Mouse (Mus musculus): Measurements from ENCODE around the gene Stab1. TPM values are rescaled to one million over a fixed set of nuclear protein-coding genes. Genes with fewer than 3 reads are reported as not detected.

The Stab1 gene
- polyA plus RNA-seq, 1 experiment, result 0.46 TPM

DNA sequence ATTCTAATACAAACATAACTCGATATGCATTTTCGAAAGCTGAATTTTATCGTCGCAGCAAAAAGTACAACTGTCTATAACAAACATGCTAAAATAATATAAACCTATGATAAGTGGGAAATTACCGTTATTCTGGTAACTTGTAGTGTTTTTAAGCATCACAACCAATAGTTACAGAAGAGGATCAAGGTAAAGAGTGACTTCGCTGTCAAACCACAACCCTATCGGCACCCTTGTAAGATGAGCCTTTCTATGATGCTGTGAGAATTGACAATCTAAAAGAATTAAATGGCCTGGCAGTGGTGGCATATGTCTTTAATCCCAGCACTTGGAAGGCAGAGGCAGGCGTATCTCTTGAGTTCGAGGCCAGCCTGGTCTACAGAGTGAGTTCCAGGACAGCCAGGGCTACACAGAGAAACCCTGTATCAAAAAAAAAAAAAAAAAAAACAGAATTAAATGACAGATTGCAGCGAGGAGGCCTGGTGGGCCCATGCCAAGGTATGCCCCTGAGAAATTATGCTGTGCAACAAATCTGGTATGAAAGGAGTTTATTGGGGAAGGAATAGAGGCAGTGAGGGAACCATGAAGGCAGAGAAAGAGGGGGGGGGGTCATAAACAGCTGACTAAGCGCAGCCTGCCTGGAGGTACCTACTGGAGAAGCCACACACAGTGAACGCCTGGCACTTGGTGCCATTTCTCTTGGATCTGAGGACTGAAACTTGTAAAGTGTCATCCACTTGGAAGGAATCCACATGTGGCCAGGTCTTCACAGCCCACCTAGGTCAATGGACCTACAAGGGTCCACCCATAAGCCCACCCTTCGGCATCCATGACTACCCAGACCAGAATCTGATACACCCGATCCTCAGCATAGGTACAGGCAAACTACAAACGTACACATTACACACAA lies 38.9 kb downstream of the Stab1 start:
- H3K4me3 ChIP-seq, result peak overlapping the region; percentile 94
- no peaks in the 10 kb centered on the region for H3K27me3 ChIP-seq (ENCODE audit: control insufficient read depth, insufficient read depth, insufficient read length)
- H3K79me2 ChIP-seq (ENCODE audit: control insufficient read depth, insufficient read depth), result peaks cover 28% of the 10 kb centered on the region
- H3K4me2 ChIP-seq (ENCODE audit: low read depth), result peak overlapping the region; percentile 77
- no peaks in the 10 kb centered on the region for H3K36me3 ChIP-seq (ENCODE audit: control insufficient read depth, insufficient read depth)
- no peak for TF ChIP-seq MYOD1 (IDR thresholded peaks at IDR 0.05; ENCODE audit: control insufficient read depth in 1 of 3, insufficient read length in 2 of 3, low read depth in 2 of 3)
- no peak for TF ChIP-seq POLR2A (IDR thresholded peaks at IDR 0.05; ENCODE audit: insufficient read length, low read depth)
- no peak for TF ChIP-seq TCF12 (IDR thresholded peaks at IDR 0.05; ENCODE audit: insufficient read depth, poor library complexity, severe bottlenecking)
- no peak for TF ChIP-seq SRF (IDR thresholded peaks at IDR 0.05; ENCODE audit: control insufficient read depth, insufficient read length, low read depth)
- no peak for TF ChIP-seq POLR2AphosphoS2 (IDR thresholded peaks at IDR 0.05; ENCODE audit: insufficient read length, low read depth)
- TF ChIP-seq MAX (IDR thresholded peaks at IDR 0.05; ENCODE audit: low read depth), result no peak
- no peak for TF ChIP-seq MYOG (IDR thresholded peaks at IDR 0.05; ENCODE audit: control insufficient read depth in 1 of 3, insufficient read depth in 1 of 3, insufficient read length in 2 of 3, low read depth in 2 of 3)
- TF ChIP-seq E2F4 (IDR thresholded peaks at IDR 0.05; ENCODE audit: insufficient read depth), result no peak
- no peak for TF ChIP-seq REST (IDR thresholded peaks at IDR 0.05; ENCODE audit: insufficient read depth, insufficient read length)
- no peak for TF ChIP-seq USF1 (IDR thresholded peaks at IDR 0.05; ENCODE audit: low read depth)
- no peak for TF ChIP-seq CEBPB (IDR thresholded peaks at IDR 0.05; ENCODE audit: insufficient read depth, poor library complexity, severe bottlenecking)
- TF ChIP-seq TCF3 (IDR thresholded peaks at IDR 0.05; ENCODE audit: insufficient read length, low read depth), result no peak
- peak overlapping the region; percentile 74 for H3ac ChIP-seq (ENCODE audit: control insufficient read depth, insufficient read length)

DNA sequence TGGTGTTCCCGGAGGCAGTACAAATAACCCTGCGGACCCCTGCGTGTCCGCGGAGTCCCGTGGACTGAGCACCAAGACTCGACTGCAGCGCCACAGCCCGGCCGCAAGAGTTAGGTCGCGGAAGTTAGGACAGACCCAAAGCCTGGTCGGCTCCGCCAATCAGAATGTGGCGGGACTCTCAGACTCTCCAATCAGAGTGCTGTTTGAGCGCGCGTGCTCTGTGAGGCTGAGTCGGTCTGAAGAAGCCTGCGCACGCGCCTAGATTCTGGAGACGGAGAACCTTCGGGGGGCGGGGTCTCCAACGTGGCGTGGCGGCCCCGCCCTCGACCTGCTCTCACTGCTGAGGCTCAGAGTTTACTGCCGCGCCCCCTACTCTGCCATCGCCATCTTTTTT lies 39.6 kb downstream of the Stab1 start, which contains the start of gene Smim4:
TSS of gene Smim4 (minus strand) at position 131 of the 394 bp plus-strand sequence.
- Histone ChIP-seq H3K27me3 (ENCODE audit: control insufficient read depth, insufficient read depth, insufficient read length) (no peaks in the 10 kb centered on the region), H3ac (ENCODE audit: control insufficient read depth, insufficient read length) (peak within 1 kb of the TSS; percentile 29), H3K36me3 (ENCODE audit: control insufficient read depth, insufficient read depth) (peaks cover 3% of the 10 kb centered on the region), H3K79me2 (ENCODE audit: control insufficient read depth, insufficient read depth) (peaks cover 28% of the 10 kb centered on the region), H3K4me2 (ENCODE audit: low read depth) (peak within 1 kb of the TSS; percentile 81), H3K4me3 (peak within 1 kb of the TSS; percentile 94)
- TF ChIP-seq TCF12 (IDR thresholded peaks at IDR 0.05; ENCODE audit: insufficient read depth, poor library complexity, severe bottlenecking), result no peak
- no peak for TF ChIP-seq REST (IDR thresholded peaks at IDR 0.05; ENCODE audit: insufficient read depth, insufficient read length)
- TF ChIP-seq MAX (IDR thresholded peaks at IDR 0.05; ENCODE audit: low read depth), result no peak
- TF ChIP-seq POLR2AphosphoS2 (IDR thresholded peaks at IDR 0.05; ENCODE audit: insufficient read length, low read depth), result peak; percentile 88
- TF ChIP-seq USF1 (IDR thresholded peaks at IDR 0.05; ENCODE audit: low read depth), result no peak
- TF ChIP-seq TCF3 (IDR thresholded peaks at IDR 0.05; ENCODE audit: insufficient read length, low read depth), result no peak
- peak; percentile 75 for TF ChIP-seq E2F4 (IDR thresholded peaks at IDR 0.05; ENCODE audit: insufficient read depth)
- TF ChIP-seq POLR2A (IDR thresholded peaks at IDR 0.05; ENCODE audit: insufficient read length, low read depth), result peak; percentile 87
- TF ChIP-seq SRF (IDR thresholded peaks at IDR 0.05; ENCODE audit: control insufficient read depth, insufficient read length, low read depth), result no peak
- no peak for TF ChIP-seq CEBPB (IDR thresholded peaks at IDR 0.05; ENCODE audit: insufficient read depth, poor library complexity, severe bottlenecking)
- no peak for TF ChIP-seq MYOG (IDR thresholded peaks at IDR 0.05; ENCODE audit: control insufficient read depth in 1 of 3, insufficient read depth in 1 of 3, insufficient read length in 2 of 3, low read depth in 2 of 3)

- H3K4me3 ChIP-seq, result peak overlapping the region; percentile 94
- H3K79me2 ChIP-seq (ENCODE audit: control insufficient read depth, insufficient read depth), result peaks cover 28% of the 10 kb centered on the region
- peak overlapping the region; percentile 29 for H3ac ChIP-seq (ENCODE audit: control insufficient read depth, insufficient read length)
- H3K4me2 ChIP-seq (ENCODE audit: low read depth), result peak overlapping the region; percentile 81
- peaks cover 5% of the 10 kb centered on the region for H3K36me3 ChIP-seq (ENCODE audit: control insufficient read depth, insufficient read depth)
- no peaks in the 10 kb centered on the region for H3K27me3 ChIP-seq (ENCODE audit: control insufficient read depth, insufficient read depth, insufficient read length)
- TF ChIP-seq MYOG (IDR thresholded peaks at IDR 0.05; ENCODE audit: control insufficient read depth in 1 of 3, insufficient read depth in 1 of 3, insufficient read length in 2 of 3, low read depth in 2 of 3) (no peak), POLR2AphosphoS2 (IDR thresholded peaks at IDR 0.05; ENCODE audit: insufficient read length, low read depth) (no peak), USF1 (IDR thresholded peaks at IDR 0.05; ENCODE audit: low read depth) (peak; percentile 66), SRF (IDR thresholded peaks at IDR 0.05; ENCODE audit: control insufficient read depth, insufficient read length, low read depth) (no peak), MAX (IDR thresholded peaks at IDR 0.05; ENCODE audit: low read depth) (no peak), REST (IDR thresholded peaks at IDR 0.05; ENCODE audit: insufficient read depth, insufficient read length) (no peak), MYOD1 (IDR thresholded peaks at IDR 0.05; ENCODE audit: control insufficient read depth in 1 of 3, insufficient read length in 2 of 3, low read depth in 2 of 3) (no peak), TCF12 (IDR thresholded peaks at IDR 0.05; ENCODE audit: insufficient read depth, poor library complexity, severe bottlenecking) (no peak)
These were observed 40.2 kb downstream of the Stab1 start for GRCm38 (mm10) chr14:31128101-31128825.

- peak overlapping the region; percentile 94 for H3K4me3 ChIP-seq
- H3K36me3 ChIP-seq (ENCODE audit: control insufficient read depth, insufficient read depth), result peaks cover 5% of the 10 kb centered on the region
- TF ChIP-seq POLR2AphosphoS2 (IDR thresholded peaks at IDR 0.05; ENCODE audit: insufficient read length, low read depth) (peak; percentile 21), POLR2A (IDR thresholded peaks at IDR 0.05; ENCODE audit: insufficient read length, low read depth) (no peak), CEBPB (IDR thresholded peaks at IDR 0.05; ENCODE audit: insufficient read depth, poor library complexity, severe bottlenecking) (no peak)
- H3K27me3 ChIP-seq (ENCODE audit: control insufficient read depth, insufficient read depth, insufficient read length), result no peaks in the 10 kb centered on the region
- H3K4me2 ChIP-seq (ENCODE audit: low read depth), result peak overlapping the region; percentile 81
- no peak overlapping the region for H3ac ChIP-seq (ENCODE audit: control insufficient read depth, insufficient read length)
- peaks cover 28% of the 10 kb centered on the region for H3K79me2 ChIP-seq (ENCODE audit: control insufficient read depth, insufficient read depth)
These were observed 41.6 kb downstream of the Stab1 start for GRCm38 (mm10) chr14:31126826-31127225.

Data from myocyte (in vitro differentiated cells).